Mouse (Mus musculus) MEL (cell line): ENCODE data around the gene Npas3. TPM values are rescaled to one million over a fixed set of nuclear protein-coding genes. Genes with fewer than 3 reads are reported as not detected.

Experiments
- DNase-seq: peaks from one replicate; pipeline ENCODE4 v3.0.0; 2011; ENCODE audit warnings: low read depth, low spot score
- H3K27ac ChIP-seq: 2 replicates; pipeline ENCODE4 v1.5.1; 2012; ENCODE audit warnings: low read depth, mild to moderate bottlenecking, control low read depth, low read length, moderate library complexity; ENCODE audit not compliant: control insufficient read depth
- H3K27me3 ChIP-seq, 2 experiments: fragments of 150-350 bp in 1 of 2; sonication (generic) in 1 of 2; 2 replicates each; pipeline ENCODE4 v1.6.1; 2012; ENCODE audit warnings: low read length in 2 of 2, mild to moderate bottlenecking in 2 of 2, improper control_type of control experiment in 1 of 2, moderate library complexity in 1 of 2; ENCODE audit not compliant: insufficient read depth in 2 of 2, control insufficient read depth in 1 of 2
- H3K36me3 ChIP-seq, 2 experiments: 2 replicates each; pipeline ENCODE4 v1.6.1; 2012 to 2014; ENCODE audit warnings: low read length in 2 of 2, improper control_type of control experiment in 1 of 2, inconsistent platforms in 1 of 2, mild to moderate bottlenecking in 1 of 2; ENCODE audit not compliant: insufficient read depth in 2 of 2, control insufficient read depth in 1 of 2
- H3K4me1 ChIP-seq, 2 experiments: fragments of 150-350 bp in 1 of 2; sonication (generic) in 1 of 2; 2 replicates each; pipeline ENCODE4 v1.6.1; 2012; ENCODE audit warnings: low read length in 2 of 2, improper control_type of control experiment in 1 of 2, mild to moderate bottlenecking in 1 of 2; ENCODE audit not compliant: insufficient read depth in 2 of 2, control insufficient read depth in 1 of 2
- H3K4me3 ChIP-seq, 2 experiments: fragments of 150-350 bp in 1 of 2; sonication (generic) in 1 of 2; 2 replicates each; pipeline ENCODE4 v1.5.1; 2012; ENCODE audit warnings: low read depth in 2 of 2, low read length in 2 of 2, mild to moderate bottlenecking in 2 of 2, moderate library complexity in 2 of 2, control low read depth in 1 of 2, improper control_type of control experiment in 1 of 2; ENCODE audit not compliant: control insufficient read depth in 1 of 2, insufficient read depth in 1 of 2
- H3K79me2 ChIP-seq: 2 replicates; pipeline ENCODE4 v1.6.1; 2012; ENCODE audit warnings: mild to moderate bottlenecking, low read length, moderate library complexity; ENCODE audit not compliant: control insufficient read depth, poor library complexity, insufficient read depth
- H3K9ac ChIP-seq: 2 replicates; pipeline ENCODE4 v1.6.1; 2012; ENCODE audit warnings: low read depth, mild to moderate bottlenecking, control low read depth, low read length, moderate library complexity; ENCODE audit not compliant: control insufficient read depth, poor library complexity, severe bottlenecking
- H3K9me3 ChIP-seq: fragments of 150-350 bp; sonication (generic); replicated peaks from 2 replicates; pipeline ENCODE4 v1.6.1; 2012; ENCODE audit warnings: mild to moderate bottlenecking, low read length, improper control_type of control experiment, moderate library complexity; ENCODE audit not compliant: insufficient read depth
- BHLHE40 ChIP-seq: IDR thresholded peaks from 2 replicates; pipeline ENCODE4 v1.6.1; 2012; ENCODE audit warnings: low read depth, mild to moderate bottlenecking, inconsistent platforms, low read length, improper control_type of control experiment, borderline replicate concordance
- CTCF ChIP-seq, 3 experiments: IDR thresholded peaks in 2 of 3; conservative IDR thresholded peaks in 1 of 3; 2 replicates each; pipeline ENCODE4 v1.5.1; 2011 to 2012; ENCODE audit warnings: low read length in 3 of 3, low read depth in 2 of 3, mild to moderate bottlenecking in 2 of 3, improper control_type of control experiment in 1 of 3, inconsistent platforms in 1 of 3, mixed read lengths in 1 of 3, moderate library complexity in 1 of 3; ENCODE audit not compliant: control insufficient read depth in 1 of 3, insufficient read depth in 1 of 3, poor library complexity in 1 of 3, severe bottlenecking in 1 of 3
- E2F4 ChIP-seq: IDR thresholded peaks from 2 replicates; pipeline ENCODE4 v1.6.1; 2011; ENCODE audit warnings: low read depth, low read length, improper control_type of control experiment, borderline replicate concordance
- GATA1 ChIP-seq: IDR thresholded peaks from 2 replicates; pipeline ENCODE4 v1.6.1; 2011; ENCODE audit warnings: low read depth, low read length, improper control_type of control experiment
- HCFC1 ChIP-seq: IDR thresholded peaks from 2 replicates; pipeline ENCODE4 v1.6.1; 2012; ENCODE audit warnings: low read depth, mild to moderate bottlenecking, inconsistent platforms, low read length, improper control_type of control experiment, moderate library complexity
- KAT2A ChIP-seq: conservative IDR thresholded peaks from 2 replicates; pipeline ENCODE4 v1.6.1; 2012; ENCODE audit warnings: low read depth, low read length, improper control_type of control experiment, inconsistent platforms
- MEF2A ChIP-seq: IDR thresholded peaks from 2 replicates; pipeline ENCODE4 v1.6.1; 2014; ENCODE audit warnings: low read depth, mild to moderate bottlenecking, inconsistent platforms, low read length, improper control_type of control experiment; ENCODE audit not compliant: poor library complexity, insufficient replicate concordance, severe bottlenecking; ENCODE audit errors: extremely low read depth
- MXI1 ChIP-seq: IDR thresholded peaks from 2 replicates; pipeline ENCODE4 v1.6.1; 2011; ENCODE audit warnings: mild to moderate bottlenecking, low read depth, low read length, improper control_type of control experiment
- MYB ChIP-seq: IDR thresholded peaks from 2 replicates; pipeline ENCODE4 v1.6.1; 2011; ENCODE audit warnings: mild to moderate bottlenecking, low read depth, low read length, improper control_type of control experiment
- MYC ChIP-seq: IDR thresholded peaks from 2 replicates; pipeline ENCODE4 v1.6.1; 2011; ENCODE audit warnings: low read depth, mild to moderate bottlenecking, low read length, improper control_type of control experiment, moderate library complexity
- NRF1 ChIP-seq: IDR thresholded peaks from 2 replicates; pipeline ENCODE4 v1.6.1; 2014; ENCODE audit warnings: low read depth, mild to moderate bottlenecking, inconsistent platforms, low read length, improper control_type of control experiment, moderate library complexity; ENCODE audit not compliant: poor library complexity, insufficient read depth, severe bottlenecking
- POLR2A ChIP-seq, 2 experiments: IDR thresholded peaks; 2 replicates each; pipeline ENCODE4 v1.6.1; 2011 to 2012; ENCODE audit warnings: low read length in 2 of 2, mild to moderate bottlenecking in 2 of 2, control low read depth in 1 of 2, improper control_type of control experiment in 1 of 2, low read depth in 1 of 2, moderate library complexity in 1 of 2; ENCODE audit not compliant: control insufficient read depth in 1 of 2, insufficient read depth in 1 of 2, poor library complexity in 1 of 2
- POLR2AphosphoS2 ChIP-seq: IDR thresholded peaks from 2 replicates; pipeline ENCODE4 v1.6.1; 2011; ENCODE audit warnings: low read length, improper control_type of control experiment
- POLR2AphosphoS5 ChIP-seq: IDR thresholded peaks from 2 replicates; pipeline ENCODE4 v1.6.1; 2012; ENCODE audit warnings: low read depth, borderline replicate concordance, mild to moderate bottlenecking, inconsistent platforms, low read length, moderate library complexity, mixed read lengths
- RAD21 ChIP-seq: IDR thresholded peaks from 2 replicates; pipeline ENCODE4 v1.6.1; 2011; ENCODE audit warnings: mild to moderate bottlenecking, low read depth, low read length, improper control_type of control experiment
- RCOR1 ChIP-seq: IDR thresholded peaks from 2 replicates; pipeline ENCODE4 v1.6.1; 2012; ENCODE audit warnings: low read depth, mild to moderate bottlenecking, inconsistent platforms, low read length, improper control_type of control experiment
- TBP ChIP-seq: IDR thresholded peaks from 2 replicates; pipeline ENCODE4 v1.8.0; 2011; ENCODE audit warnings: low read depth, low read length, improper control_type of control experiment
- UBTF ChIP-seq: IDR thresholded peaks from 2 replicates; pipeline ENCODE4 v1.6.1; 2012; ENCODE audit warnings: low read depth, mild to moderate bottlenecking, inconsistent platforms, low read length, improper control_type of control experiment, moderate library complexity, borderline replicate concordance; ENCODE audit not compliant: insufficient read depth
- USF1 ChIP-seq: IDR thresholded peaks from 2 replicates; pipeline ENCODE4 v1.6.1; 2014; ENCODE audit warnings: low read depth, mild to moderate bottlenecking, inconsistent platforms, low read length, improper control_type of control experiment, moderate library complexity
- ZMIZ1 ChIP-seq: IDR thresholded peaks from 2 replicates; pipeline ENCODE4 v1.6.1; 2012; ENCODE audit warnings: low read depth, mild to moderate bottlenecking, inconsistent platforms, low read length, improper control_type of control experiment, moderate library complexity
- polyA plus RNA-seq, 2 experiments: library from polyadenylated mRNA; stranded (reverse) in 1 of 2; unstranded in 1 of 2; fragments of >175 nt in 1 of 2; fragments of >200 nt in 1 of 2; gene quantifications; 2 replicates each; pipeline versions ENCODE4 v1.2.1 to v1.2.4; 2012; ENCODE audit warnings: low replicate concordance in 2 of 2, low read depth in 1 of 2; ENCODE audit not compliant: insufficient read length in 2 of 2, insufficient read depth in 1 of 2, missing spikeins in 1 of 2
- total RNA-seq: library from RNA; depleted of rRNA; stranded (reverse); fragments of 300-350 nt; gene quantifications from 2 replicates; pipeline ENCODE4 v1.2.3, GENCODE M21; 2012

Gene Npas3
- total and polyA plus RNA-seq, 3 experiments: not detected

DNA sequence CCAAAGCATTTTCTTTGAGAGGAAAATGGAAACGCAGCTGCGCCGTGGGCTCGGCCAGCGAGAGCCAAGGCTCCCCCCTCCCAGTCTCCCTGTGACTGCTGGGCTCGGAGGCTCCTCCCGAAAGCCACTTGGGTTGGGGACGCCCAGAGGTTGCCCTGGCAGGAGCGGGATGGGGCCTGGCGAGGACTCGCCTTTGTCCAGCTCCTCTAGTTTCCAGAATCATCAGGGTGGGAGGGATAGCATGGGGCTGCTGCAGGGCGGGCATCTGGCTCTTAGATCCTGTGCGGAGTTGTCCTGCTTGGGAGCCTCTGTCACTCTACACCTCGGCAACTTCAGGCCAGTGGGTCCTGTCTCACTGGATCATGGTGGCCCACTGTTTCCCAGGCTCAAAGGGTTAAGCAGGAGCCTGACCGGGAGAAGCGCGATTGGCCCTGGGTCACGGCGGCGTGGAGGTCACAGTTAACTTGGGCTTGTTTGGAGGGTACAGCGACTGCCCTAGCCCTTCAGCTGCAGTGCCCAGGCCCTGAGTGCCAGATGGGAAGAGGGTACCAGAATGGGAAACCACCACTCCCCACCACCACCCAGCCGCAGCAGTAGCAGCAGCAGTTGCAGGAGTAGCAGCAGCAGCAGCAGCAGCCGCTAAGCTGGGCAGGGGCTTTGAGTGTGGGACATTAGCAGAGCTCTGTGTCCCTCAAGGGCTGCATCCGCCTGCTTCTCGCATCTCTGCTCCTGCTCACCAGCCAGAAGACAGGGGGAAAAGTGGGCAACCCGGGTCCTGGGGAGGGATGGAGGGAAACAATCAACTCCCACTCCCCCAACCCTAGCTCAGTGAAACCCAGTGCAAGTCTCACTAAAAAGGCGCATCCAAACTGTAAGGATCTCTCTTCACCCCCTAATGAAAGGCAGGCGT lies 1.6 kb upstream of the Npas3 start:
- DNase-seq: no peak
- Histone ChIP-seq H3K27ac (no peak overlapping the region), H3K4me1 (no peaks in the 10 kb centered on the region), H3K36me3 (no peaks in the 10 kb centered on the region), H3K9ac (no peak overlapping the region), H3K79me2 (no peaks in the 10 kb centered on the region), H3K4me3 (no peak overlapping the region), H3K9me3 (no peaks in the 10 kb centered on the region), H3K27me3 (no peaks in the 10 kb centered on the region)
- TF ChIP-seq MEF2A (no peak), POLR2AphosphoS5 (no peak), POLR2AphosphoS2 (no peak), KAT2A (no peak), HCFC1 (no peak)

DNA sequence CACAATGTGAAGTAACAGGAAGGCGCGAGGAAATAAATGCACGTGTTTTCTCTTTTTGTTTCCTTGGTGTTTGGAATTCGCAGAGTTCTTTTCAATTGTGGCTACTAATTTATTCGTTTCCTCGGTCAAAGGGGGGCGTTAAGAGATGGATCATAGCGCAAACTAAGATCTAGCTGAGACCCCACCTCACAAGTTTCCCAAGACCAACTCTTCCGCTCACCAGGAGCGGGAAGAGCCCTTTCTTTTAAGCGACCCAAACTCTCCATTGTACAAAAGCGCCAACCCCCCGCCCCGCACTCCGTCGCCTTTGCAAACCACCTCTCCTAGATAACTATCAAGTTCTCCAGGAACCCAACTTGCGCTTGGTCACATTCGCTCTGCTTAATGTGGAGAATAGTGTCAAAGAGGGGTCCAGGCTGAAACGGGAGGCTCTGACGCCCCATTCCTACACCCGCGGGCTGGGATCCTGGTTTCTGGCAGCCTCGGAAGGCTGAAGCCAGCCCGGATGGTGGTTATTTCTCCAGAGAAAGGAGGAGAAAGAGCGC lies 914 bp upstream of the Npas3 start:
- no peaks in the 10 kb centered on the region for H3K27me3 ChIP-seq
- no peaks in the 10 kb centered on the region for H3K9me3 ChIP-seq
- no peaks in the 10 kb centered on the region for H3K4me1 ChIP-seq

DNA sequence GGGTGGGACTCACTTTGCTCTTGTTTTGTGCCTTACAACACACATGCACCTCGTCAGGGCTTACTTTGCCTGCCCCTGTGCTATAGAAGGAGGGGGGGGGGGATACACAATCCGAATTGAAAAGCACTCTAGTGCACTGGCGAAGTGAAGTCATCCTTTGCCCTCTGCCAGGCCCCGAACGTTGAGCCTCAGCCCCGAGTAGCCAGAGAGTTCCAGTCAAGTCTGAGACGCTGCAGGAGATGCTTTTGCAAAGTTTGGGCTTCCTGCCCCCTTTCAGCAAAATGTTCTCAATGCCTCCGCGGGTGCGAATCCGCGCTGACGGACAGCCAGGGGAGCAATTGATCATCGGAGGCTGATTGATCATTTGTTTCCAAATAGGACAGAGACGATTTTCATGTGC lies 319 bp downstream of the Npas3 start:
- no peaks in the 10 kb centered on the region for H3K9me3 ChIP-seq
- H3K4me1 ChIP-seq: no peaks in the 10 kb centered on the region
- H3K4me3 ChIP-seq: no peak overlapping the region
- DNase-seq: no peak
- no peaks in the 10 kb centered on the region for H3K36me3 ChIP-seq
- no peak overlapping the region for H3K9ac ChIP-seq
- no peaks in the 10 kb centered on the region for H3K79me2 ChIP-seq
- no peak overlapping the region for H3K27ac ChIP-seq
- H3K27me3 ChIP-seq: no peaks in the 10 kb centered on the region
- no peak for TF ChIP-seq NRF1
- TF ChIP-seq TBP: no peak
- no peak for TF ChIP-seq RAD21
- TF ChIP-seq MYB: no peak
- no peak for TF ChIP-seq MYC
- no peak for TF ChIP-seq GATA1
- TF ChIP-seq RCOR1: no peak
- no peak for TF ChIP-seq BHLHE40
- TF ChIP-seq E2F4: no peak
- TF ChIP-seq MXI1: no peak
- no peak for TF ChIP-seq MEF2A
- TF ChIP-seq ZMIZ1: no peak

More for the DNA sequence above, 914 bp upstream of the Npas3 start:
- Histone ChIP-seq H3K27ac (no peak overlapping the region), H3K36me3 (no peaks in the 10 kb centered on the region), H3K79me2 (no peaks in the 10 kb centered on the region), H3K4me3 (no peak overlapping the region), H3K9ac (no peak overlapping the region)
- no peak for TF ChIP-seq MYB
- no peak for TF ChIP-seq CTCF (IDR thresholded peaks at IDR 0.05 in 2 of 3, conservative IDR thresholded peaks at IDR 0.05 in 1 of 3; ENCODE audit: control insufficient read depth in 1 of 3, insufficient read depth in 1 of 3, low read depth in 2 of 3, low read length in 3 of 3, poor library complexity in 1 of 3, severe bottlenecking in 1 of 3)
- no peak for TF ChIP-seq UBTF
- TF ChIP-seq POLR2A (IDR thresholded peaks at IDR 0.05; ENCODE audit: control insufficient read depth in 1 of 2, insufficient read depth in 1 of 2, low read depth in 1 of 2, low read length in 2 of 2, poor library complexity in 1 of 2): no peak
- TF ChIP-seq NRF1: no peak
- no peak for TF ChIP-seq RAD21
- TF ChIP-seq USF1: no peak
- no peak for TF ChIP-seq MXI1
- no peak for TF ChIP-seq MYC
- no peak for DNase-seq
